Mouse (Mus musculus): Measurements from ENCODE around the gene Etnk2. TPM values are rescaled to one million over a fixed set of nuclear protein-coding genes. Genes with fewer than 3 reads are reported as not detected.

Etnk2 gene
- total RNA-seq, 2 experiments from 2014 or later: 6.0 TPM

- intact Hi-C loops (cut with DNase I): loop anchor here (5.0 kb wide), 1 partner anchor 37 kb away; no protein-coding TSS in a partner anchor
Measured at GRCm38 (mm10) chr1:133424547-133425140, 61.3 kb downstream of the Etnk2 start.

More at GRCm38 (mm10) chr1:133424547-133425140, 61.3 kb downstream of the Etnk2 start:
- no peak for DNase-seq (ENCODE audit: low spot score in 2 of 2)

Other genes starting within 250 kb of the Etnk2 start
- 10 to 100 TPM; 45.5 to 46.8 TPM for gene Ppp1r15b, start 232.4 kb upstream of the Etnk2 start, total RNA-seq (2021)
- gene Plekha6, start 199.4 kb upstream of the Etnk2 start, total RNA-seq (2021): 10 to 100 TPM; 60.7 to 70.5 TPM
- gene Golt1a, start 53.8 kb upstream of the Etnk2 start, total RNA-seq (2021): 1 to 10 TPM in 1 of 2 experiments, not detected in 1; 1.4 TPM
- gene Kiss1, start 41.7 kb upstream of the Etnk2 start, total RNA-seq (2021): 1 to 10 TPM in 1 of 2 experiments, not detected in 1; 1.8 TPM
- gene Ren1, start 13.1 kb upstream of the Etnk2 start, total RNA-seq (2021): not detected
- gene Sox13, start 60.8 kb downstream of the Etnk2 start, total RNA-seq (2021): 1 to 10 TPM; 6.5 to 9.9 TPM
- 10 to 100 TPM; 62.4 to 68.3 TPM for gene Snrpe, start 246.7 kb downstream of the Etnk2 start, total RNA-seq (2021)